Mouse (Mus musculus) brain, adult 10 weeks (tissue): ENCODE measurements around the gene Zfp101. TPM values are rescaled to one million over a fixed set of nuclear protein-coding genes. Genes with fewer than 3 reads are reported as not detected.

ENCODE experiments used
- polyA plus RNA-seq: library from polyadenylated mRNA; stranded (reverse); fragments of 350-450 nt; fragmentation: Illumina TruSeq; extraction: RNeasy Lipid Tissue Mini Kit (QIAGEN cat#74804); gene quantifications from one replicate; pipeline ENCODE4 v1.2.3, GENCODE M21; 2015; ENCODE audit warnings: low read depth, low replicate concordance

Zfp101 gene
- 11.0 TPM for polyA plus RNA-seq

GRCm38 (mm10) chr17:33394182-33395034 lies at the start of gene Zfp101:
Zfp101 (minus strand) TSS chr17:33394641.

GRCm38 (mm10) chr17:33432019-33432946 lies 37.8 kb upstream of the Zfp101 start, which contains the start of gene Actl9:
Actl9 (plus strand) TSS chr17:33432896.

GRCm38 (mm10) chr17:33358411-33359384 lies 35.7 kb downstream of the Zfp101 start, which contains the start of gene Zfp81:
Zfp81 (minus strand) TSS chr17:33358878.

Other genes with a start within 250 kb of the Zfp101 start
- gene Olfr55, start 226.2 kb downstream of the Zfp101 start, polyA plus RNA-seq, result not detected
- gene Olfr239, start 203.3 kb downstream of the Zfp101 start, polyA plus RNA-seq, result not detected
- gene Olfr1564, start 173.0 kb downstream of the Zfp101 start, polyA plus RNA-seq, result 0.30 TPM
- 7.9 TPM for gene Zfp955a, start 139.5 kb downstream of the Zfp101 start, polyA plus RNA-seq
- not detected for gene Olfr63, start 130.0 kb downstream of the Zfp101 start, polyA plus RNA-seq
- gene Zfp955b, start 105.1 kb downstream of the Zfp101 start, polyA plus RNA-seq, result 22.2 TPM
- gene Zfp81, start 35.8 kb downstream of the Zfp101 start, polyA plus RNA-seq, result 14.5 TPM
- not detected for gene Actl9, start 38.3 kb upstream of the Zfp101 start, polyA plus RNA-seq
- 24.4 TPM for gene Adamts10, start 129.6 kb upstream of the Zfp101 start, polyA plus RNA-seq
- 3.2 TPM for gene Myo1f, start 161.1 kb upstream of the Zfp101 start, polyA plus RNA-seq
- 36.4 TPM for gene Zfp414, start 234.4 kb upstream of the Zfp101 start, polyA plus RNA-seq
- not detected for gene Pram1, start 243.4 kb upstream of the Zfp101 start, polyA plus RNA-seq